ENCODE assay signal across 8 mouse cellular contexts in genomic region chr4:33261311-33261753, GRCm38 (mm10). TPM values are rescaled to one million over a fixed set of nuclear protein-coding genes. Genes with fewer than 3 reads are reported as not detected.
DNase-seq lines count a peak whose midpoint lies in the region; ATAC-seq and TF ChIP-seq lines count a peak whose summit lies in the region.

No protein-coding gene starts in this region.

- peak; percentile 43 for DNase-seq in layer of hippocampus, adult 11-12 months (ENCODE audit: low spot score)
- no peak for DNase-seq in layer of hippocampus, adult 9-10 months (ENCODE audit: low spot score)
- DNase-seq in adrenal gland, postnatal 36 days, result peak; percentile 96 to 98
- DNase-seq in gastrocnemius, adult 2 months, result peak; percentile 96
- no peak for DNase-seq in liver, embryonic 13.5 days
- peak; percentile 89 for DNase-seq in ovary, postnatal 36 days (ENCODE audit: low spot score)
- DNase-seq in thymus, postnatal 25 days, result no peak

- peak overlapping the region; percentile 53 for H3K4me3 ChIP-seq in gastrocnemius, adult 2 months
- no peak overlapping the region for H3K4me3 ChIP-seq in liver, embryonic 13.5 days (replicated peaks)

- peaks cover 16% of the 10 kb centered on the region for H3K4me1 ChIP-seq in liver, embryonic 13.5 days (replicated peaks)

- peak; percentile 39 for TF ChIP-seq CTCF in gastrocnemius, adult 2 months (IDR thresholded peaks at IDR 0.05)

- 37% methylated on average over 7 of the region's 7 CpGs for WGBS in liver, embryonic 13.5 days (ENCODE audit: insufficient replicate concordance)

- no peaks in the 10 kb centered on the region for H3K36me3 ChIP-seq in liver, embryonic 13.5 days

- ATAC-seq in inflammation-experienced regulatory T-cells, adult 6 months, result peak; percentile 94
- ATAC-seq in liver, embryonic 13.5 days (ENCODE audit: low read depth), result peak; percentile 77

- intact Hi-C loops in gastrocnemius, adult 2 months (cut with DNase I), result no loop called here

- no peak overlapping the region for H3K9ac ChIP-seq in liver, embryonic 13.5 days

- no peak overlapping the region for H3K4me2 ChIP-seq in liver, embryonic 13.5 days

- H3K9me3 ChIP-seq in liver, embryonic 13.5 days (replicated peaks), result no peaks in the 10 kb centered on the region

- H3K27ac ChIP-seq in gastrocnemius, adult 2 months, result peak overlapping the region; percentile 84
- peak overlapping the region; percentile 40 for H3K27ac ChIP-seq in liver, embryonic 13.5 days

- H3K27me3 ChIP-seq in liver, embryonic 13.5 days, result no peaks in the 10 kb centered on the region

RNA-seq across cellular contexts. Expression of gene Pnrc1, which starts 28.6 kb away (rescaled TPM):
- 100 to 1,000 TPM; 192 to 221 TPM for total RNA-seq in adrenal gland, postnatal 36 days (2021)
- total RNA-seq in gastrocnemius, adult 2 months (2021), result 100 to 1,000 TPM; 267 to 279 TPM
- polyA plus RNA-seq in inflammation-experienced regulatory T-cells, adult 6 months (2017; shearing (Covaris generic)), result 10 to 100 TPM; 55.0 to 86.9 (median 86.3) TPM
- polyA plus RNA-seq in liver, embryonic 13.5 days (2015; fragmentation: Nextera tagmentation; extraction: Ambion mirVana), result 28.4 and 33.6 TPM in 2 replicates

RNA-seq across cellular contexts. Expression of gene Rngtt, which starts 48.8 kb away (rescaled TPM):
- total RNA-seq in adrenal gland, postnatal 36 days (2021), result 10 to 100 TPM; 29.6 to 43.7 TPM
- 10 to 100 TPM in 1 of 2 experiments, 1 to 10 TPM in 1; 7.1 to 10.0 TPM for total RNA-seq in gastrocnemius, adult 2 months (2021)
- 10 to 100 TPM; 59.7 to 63.1 (median 61.0) TPM for polyA plus RNA-seq in inflammation-experienced regulatory T-cells, adult 6 months (2017; shearing (Covaris generic))
- polyA plus RNA-seq in liver, embryonic 13.5 days (2015; fragmentation: Nextera tagmentation; extraction: Ambion mirVana), result 16.4 and 23.7 TPM in 2 replicates

RNA-seq across cellular contexts. Expression of gene Srsf12, which starts 52.5 kb away (rescaled TPM):
- total RNA-seq in adrenal gland, postnatal 36 days (2021), result 1 to 10 TPM in 1 of 2 experiments, under 1 TPM in 1; 0.76 to 1.2 TPM
- total RNA-seq in gastrocnemius, adult 2 months (2021), result not detected
- 1 to 10 TPM; 1.4 to 4.2 (median 3.5) TPM for polyA plus RNA-seq in inflammation-experienced regulatory T-cells, adult 6 months (2017; shearing (Covaris generic))
- 0.31 and 0.37 TPM in 2 replicates for polyA plus RNA-seq in liver, embryonic 13.5 days (2015; fragmentation: Nextera tagmentation; extraction: Ambion mirVana)

Comparison
In these comparisons a context has a peak if more than half of its experiments do, and no peak if none do; other contexts are left out.
1. DNase-seq: peak in layer of hippocampus, adult 11-12 months (single experiment), adrenal gland, postnatal 36 days (2 of 2), gastrocnemius, adult 2 months (single experiment) and ovary, postnatal 36 days (single experiment); none in layer of hippocampus, adult 9-10 months (single experiment), liver, embryonic 13.5 days (single experiment) and thymus, postnatal 25 days (single experiment).